Mouse (Mus musculus) CH12.LX (cell line): ENCODE measurements around the gene Mdga1.

ENCODE experiments used
- CTCF ChIP-seq, 2 experiments: IDR thresholded peaks in 1 of 2; conservative IDR thresholded peaks in 1 of 2; 2 replicates each; pipeline ENCODE4 v1.5.1; 2011 to 2012; ENCODE audit warnings: low read depth in 2 of 2, low read length in 2 of 2, improper control_type of control experiment in 1 of 2, inconsistent platforms in 1 of 2, mild to moderate bottlenecking in 1 of 2, moderate library complexity in 1 of 2
- POLR2A ChIP-seq: IDR thresholded peaks from 2 replicates; pipeline ENCODE4 v1.6.1; 2011; ENCODE audit warnings: low read depth, mild to moderate bottlenecking, improper control_type of control experiment, low read length

- no peak for TF ChIP-seq CTCF (conservative IDR thresholded peaks at IDR 0.05 in 1 of 2, IDR thresholded peaks at IDR 0.05 in 1 of 2; ENCODE audit: low read depth in 2 of 2, low read length in 2 of 2)
- no peak for TF ChIP-seq POLR2A
Measured at GRCm38 (mm10) chr17:29944376-29944775, 25.5 kb downstream of the Mdga1 start.
